Mouse (Mus musculus): ENCODE data around the gene Smtnl2. TPM values are rescaled to one million over a fixed set of nuclear protein-coding genes. Genes with fewer than 3 reads are reported as not detected.

Gene Smtnl2
- polyA plus RNA-seq, 1 experiment from 2014 or later = 26.2 TPM

DNA sequence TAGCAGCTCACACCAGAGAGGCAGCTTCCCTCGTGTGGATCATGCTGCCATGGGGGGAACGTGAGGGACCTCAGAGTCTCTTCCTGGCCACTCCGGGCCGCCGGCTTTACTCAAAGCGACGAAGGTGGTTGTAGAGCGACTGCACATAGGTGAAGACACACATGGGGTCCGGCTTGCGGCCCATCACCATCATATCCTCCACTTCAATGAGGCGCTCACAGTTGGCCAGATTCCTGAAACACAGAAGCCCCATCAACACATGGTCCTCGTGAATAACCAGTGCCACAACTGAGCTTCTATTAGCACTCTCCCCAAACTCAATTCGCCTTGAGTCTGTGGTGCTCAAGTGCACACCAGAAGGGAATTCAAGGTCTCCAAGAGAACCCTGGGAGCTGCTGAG lies 20.3 kb downstream of the Smtnl2 start:
- H3K4me3 ChIP-seq (ENCODE audit: low read depth, low read length) = no peak overlapping the region
- H3K27me3 ChIP-seq (replicated peaks; ENCODE audit: control insufficient read depth, insufficient read depth, low read length) = no peaks in the 10 kb centered on the region
- peaks cover 2% of the 10 kb centered on the region; the same call in 1 of the 2 replicates for H3K4me1 ChIP-seq (replicated peaks; ENCODE audit: control insufficient read depth, insufficient read depth, low read length)
- DNase-seq (ENCODE audit: low spot score) (no peak), ATAC-seq (replicated peaks; ENCODE audit: low FRiP score, low TSS enrichment, low read depth) (no peak)
- H3K36me3 ChIP-seq (ENCODE audit: control insufficient read depth, insufficient read depth, low read length) = no peaks in the 10 kb centered on the region
- no peak overlapping the region for H3K4me2 ChIP-seq (ENCODE audit: low read length)
- 90% methylated on average over 13 of the region's 13 CpGs for WGBS
- H3K9ac ChIP-seq (ENCODE audit: low read length) = no peak overlapping the region
- H3K9me3 ChIP-seq (ENCODE audit: control insufficient read depth, low read length) = no peaks in the 10 kb centered on the region
- no peak overlapping the region for H3K27ac ChIP-seq (ENCODE audit: low read depth)

- Histone ChIP-seq H3K4me1 (replicated peaks; ENCODE audit: control insufficient read depth, insufficient read depth, low read length) (no peaks in the 10 kb centered on the region; the same call in 1 of the 2 replicates), H3K4me2 (ENCODE audit: low read length) (no peak overlapping the region), H3K9me3 (ENCODE audit: control insufficient read depth, low read length) (no peaks in the 10 kb centered on the region), H3K9ac (ENCODE audit: low read length) (no peak overlapping the region), H3K27ac (ENCODE audit: low read depth) (no peak overlapping the region), H3K4me3 (ENCODE audit: low read depth, low read length) (no peak overlapping the region), H3K36me3 (ENCODE audit: control insufficient read depth, insufficient read depth, low read length) (no peaks in the 10 kb centered on the region), H3K27me3 (replicated peaks; ENCODE audit: control insufficient read depth, insufficient read depth, low read length) (no peaks in the 10 kb centered on the region)
- no peak for ATAC-seq (replicated peaks; ENCODE audit: low FRiP score, low TSS enrichment, low read depth)
- DNase-seq (ENCODE audit: low spot score) = no peak
- 84% methylated on average over 7 of the region's 7 CpGs for WGBS
Observed at GRCm38 (mm10) chr11:72389407-72390142, 21.9 kb downstream of the Smtnl2 start.

- H3K36me3 ChIP-seq (ENCODE audit: control insufficient read depth, insufficient read depth, low read length) = no peaks in the 10 kb centered on the region
Observed at GRCm38 (mm10) chr11:72388113-72388529, 23.4 kb downstream of the Smtnl2 start.

GRCm38 (mm10) chr11:72379351-72379750 lies 32.2 kb downstream of the Smtnl2 start:
- H3K4me2 ChIP-seq (ENCODE audit: low read length) = no peak overlapping the region
- ATAC-seq (replicated peaks; ENCODE audit: low FRiP score, low TSS enrichment, low read depth) = no peak
- DNase-seq (ENCODE audit: low spot score) = no peak
- H3K9me3 ChIP-seq (ENCODE audit: control insufficient read depth, low read length) = no peaks in the 10 kb centered on the region
- no peak overlapping the region for H3K4me3 ChIP-seq (ENCODE audit: low read depth, low read length)
- no peaks in the 10 kb centered on the region for H3K27me3 ChIP-seq (replicated peaks; ENCODE audit: control insufficient read depth, insufficient read depth, low read length)
- peaks cover 3% of the 10 kb centered on the region; the same call in 1 of the 2 replicates for H3K4me1 ChIP-seq (replicated peaks; ENCODE audit: control insufficient read depth, insufficient read depth, low read length)
- no peaks in the 10 kb centered on the region for H3K36me3 ChIP-seq (ENCODE audit: control insufficient read depth, insufficient read depth, low read length)
- H3K9ac ChIP-seq (ENCODE audit: low read length) = no peak overlapping the region
- 74% methylated on average over 4 of the region's 4 CpGs for WGBS
- no peak overlapping the region for H3K27ac ChIP-seq (ENCODE audit: low read depth)

More at GRCm38 (mm10) chr11:72388113-72388529, 23.4 kb downstream of the Smtnl2 start:
- H3K9ac ChIP-seq (ENCODE audit: low read length) = no peak overlapping the region
- DNase-seq (ENCODE audit: low spot score) (no peak), ATAC-seq (replicated peaks; ENCODE audit: low FRiP score, low TSS enrichment, low read depth) (no peak)
- H3K4me1 ChIP-seq (replicated peaks; ENCODE audit: control insufficient read depth, insufficient read depth, low read length) = peaks cover 3% of the 10 kb centered on the region; the same call in 1 of the 2 replicates
- H3K9me3 ChIP-seq (ENCODE audit: control insufficient read depth, low read length) = no peaks in the 10 kb centered on the region
- H3K4me2 ChIP-seq (ENCODE audit: low read length) = no peak overlapping the region
- no peaks in the 10 kb centered on the region for H3K27me3 ChIP-seq (replicated peaks; ENCODE audit: control insufficient read depth, insufficient read depth, low read length)
- H3K27ac ChIP-seq (ENCODE audit: low read depth) = no peak overlapping the region
- H3K4me3 ChIP-seq (ENCODE audit: low read depth, low read length) = no peak overlapping the region
- 94% methylated on average over 6 of the region's 6 CpGs for WGBS

GRCm38 (mm10) chr11:72378222-72378621 lies 33.3 kb downstream of the Smtnl2 start:
- Histone ChIP-seq H3K4me2 (ENCODE audit: low read length) (no peak overlapping the region), H3K4me1 (replicated peaks; ENCODE audit: control insufficient read depth, insufficient read depth, low read length) (no peaks in the 10 kb centered on the region), H3K36me3 (ENCODE audit: control insufficient read depth, insufficient read depth, low read length) (no peaks in the 10 kb centered on the region), H3K9ac (ENCODE audit: low read length) (no peak overlapping the region), H3K27ac (ENCODE audit: low read depth) (no peak overlapping the region), H3K4me3 (ENCODE audit: low read depth, low read length) (no peak overlapping the region), H3K27me3 (replicated peaks; ENCODE audit: control insufficient read depth, insufficient read depth, low read length) (no peaks in the 10 kb centered on the region), H3K9me3 (ENCODE audit: control insufficient read depth, low read length) (no peaks in the 10 kb centered on the region)
- ATAC-seq (replicated peaks; ENCODE audit: low FRiP score, low TSS enrichment, low read depth) (no peak), DNase-seq (ENCODE audit: low spot score) (no peak)
- WGBS = 54% methylated on average over 7 of the region's 7 CpGs

GRCm38 (mm10) chr11:72376562-72376961 lies 35.0 kb downstream of the Smtnl2 start:
- H3K9me3 ChIP-seq (ENCODE audit: control insufficient read depth, low read length) = no peaks in the 10 kb centered on the region
- ATAC-seq (replicated peaks; ENCODE audit: low FRiP score, low TSS enrichment, low read depth) (no peak), DNase-seq (ENCODE audit: low spot score) (no peak)
- no peak overlapping the region for H3K9ac ChIP-seq (ENCODE audit: low read length)
- no peak overlapping the region for H3K27ac ChIP-seq (ENCODE audit: low read depth)
- 72% methylated on average over 2 of the region's 2 CpGs for WGBS
- no peaks in the 10 kb centered on the region for H3K27me3 ChIP-seq (replicated peaks; ENCODE audit: control insufficient read depth, insufficient read depth, low read length)
- H3K36me3 ChIP-seq (ENCODE audit: control insufficient read depth, insufficient read depth, low read length) = no peaks in the 10 kb centered on the region
- no peaks in the 10 kb centered on the region for H3K4me1 ChIP-seq (replicated peaks; ENCODE audit: control insufficient read depth, insufficient read depth, low read length)
- no peak overlapping the region for H3K4me2 ChIP-seq (ENCODE audit: low read length)
- no peak overlapping the region for H3K4me3 ChIP-seq (ENCODE audit: low read depth, low read length)

- H3K27me3 ChIP-seq (replicated peaks; ENCODE audit: control insufficient read depth, insufficient read depth, low read length) = no peaks in the 10 kb centered on the region
- WGBS = 14% methylated on average over 12 of the region's 12 CpGs
- no peak overlapping the region for H3K9ac ChIP-seq (ENCODE audit: low read length)
- H3K36me3 ChIP-seq (ENCODE audit: control insufficient read depth, insufficient read depth, low read length) = no peaks in the 10 kb centered on the region
- no peak overlapping the region for H3K4me3 ChIP-seq (ENCODE audit: low read depth, low read length)
- no peaks in the 10 kb centered on the region for H3K9me3 ChIP-seq (ENCODE audit: control insufficient read depth, low read length)
- H3K4me1 ChIP-seq (replicated peaks; ENCODE audit: control insufficient read depth, insufficient read depth, low read length) = no peaks in the 10 kb centered on the region
- no peak overlapping the region for H3K4me2 ChIP-seq (ENCODE audit: low read length)
- ATAC-seq (replicated peaks; ENCODE audit: low FRiP score, low TSS enrichment, low read depth) (no peak), DNase-seq (ENCODE audit: low spot score) (no peak)
- no peak overlapping the region for H3K27ac ChIP-seq (ENCODE audit: low read depth)
Observed at GRCm38 (mm10) chr11:72369904-72370672, 41.4 kb downstream of the Smtnl2 start.

- no peak for DNase-seq (ENCODE audit: low spot score)
- WGBS = 66% methylated on average over 11 of the region's 11 CpGs
Observed at GRCm38 (mm10) chr11:72367934-72368674, 43.4 kb downstream of the Smtnl2 start.

More at GRCm38 (mm10) chr11:72367934-72368674, 43.4 kb downstream of the Smtnl2 start:
- no peaks in the 10 kb centered on the region for H3K4me1 ChIP-seq (replicated peaks; ENCODE audit: control insufficient read depth, insufficient read depth, low read length)
- H3K27ac ChIP-seq (ENCODE audit: low read depth) = no peak overlapping the region
- no peak overlapping the region for H3K4me3 ChIP-seq (ENCODE audit: low read depth, low read length)
- H3K4me2 ChIP-seq (ENCODE audit: low read length) = no peak overlapping the region
- ATAC-seq (replicated peaks; ENCODE audit: low FRiP score, low TSS enrichment, low read depth) = no peak
- no peaks in the 10 kb centered on the region for H3K27me3 ChIP-seq (replicated peaks; ENCODE audit: control insufficient read depth, insufficient read depth, low read length)
- no peaks in the 10 kb centered on the region for H3K36me3 ChIP-seq (ENCODE audit: control insufficient read depth, insufficient read depth, low read length)
- H3K9ac ChIP-seq (ENCODE audit: low read length) = no peak overlapping the region
- no peaks in the 10 kb centered on the region for H3K9me3 ChIP-seq (ENCODE audit: control insufficient read depth, low read length)
